Mouse (Mus musculus) CD8-positive naive resting alpha-beta T cell, adult 2 months (primary cell): ENCODE results near the gene Ralgapa2.

ENCODE experiments used
- DNase-seq, 2 experiments: peaks; one replicate each; pipeline ENCODE4 v3.0.0; 2022; ENCODE audit warnings: low read depth in 2 of 2, low spot score in 2 of 2

Ralgapa2 gene

GRCm38 (mm10) chr2:146511911-146512580 is at the start of gene Ralgapa2:
TSS of gene Ralgapa2 (minus strand) at chr2:146512344.
- DNase-seq = peak; percentile 98 to 99

- DNase-seq = no peak
These were observed 49.4 kb upstream of the Ralgapa2 start for GRCm38 (mm10) chr2:146561505-146561904.

- no peak for DNase-seq
These were observed 48.5 kb upstream of the Ralgapa2 start for GRCm38 (mm10) chr2:146560633-146561043.

- no peak for DNase-seq
These were observed 44.0 kb upstream of the Ralgapa2 start for GRCm38 (mm10) chr2:146556148-146556547.

- DNase-seq = no peak
These were observed 43.2 kb upstream of the Ralgapa2 start for GRCm38 (mm10) chr2:146555351-146555750.

GRCm38 (mm10) chr2:146553701-146554100 is 41.6 kb upstream of the Ralgapa2 start:
- DNase-seq = no peak

GRCm38 (mm10) chr2:146551818-146552217 is 39.7 kb upstream of the Ralgapa2 start:
- DNase-seq = no peak

GRCm38 (mm10) chr2:146549111-146549776 is 37.1 kb upstream of the Ralgapa2 start:
- no peak for DNase-seq

GRCm38 (mm10) chr2:146544155-146544814 is 32.1 kb upstream of the Ralgapa2 start:
- no peak for DNase-seq

GRCm38 (mm10) chr2:146533118-146533949 is 21.2 kb upstream of the Ralgapa2 start:
- DNase-seq = no peak

GRCm38 (mm10) chr2:146532493-146532892 is 20.3 kb upstream of the Ralgapa2 start:
- DNase-seq = no peak

- DNase-seq = no peak
These were observed 13.3 kb upstream of the Ralgapa2 start for GRCm38 (mm10) chr2:146525483-146525882.

GRCm38 (mm10) chr2:146524685-146525415 is 12.7 kb upstream of the Ralgapa2 start:
- DNase-seq = no peak

GRCm38 (mm10) chr2:146516894-146517293 is 4.8 kb upstream of the Ralgapa2 start:
- DNase-seq = no peak

GRCm38 (mm10) chr2:146515081-146515480 is 2.9 kb upstream of the Ralgapa2 start:
- no peak for DNase-seq

GRCm38 (mm10) chr2:146512581-146512920 is 407 bp upstream of the Ralgapa2 start:
- no peak for DNase-seq

GRCm38 (mm10) chr2:146511401-146511865 is 711 bp downstream of the Ralgapa2 start:
- peak; percentile 29 to 34 for DNase-seq

- DNase-seq = no peak
These were observed 1.4 kb downstream of the Ralgapa2 start for GRCm38 (mm10) chr2:146510780-146511179.

- DNase-seq = no peak
These were observed 9.4 kb downstream of the Ralgapa2 start for GRCm38 (mm10) chr2:146502578-146503311.

GRCm38 (mm10) chr2:146500067-146500466 is 12.1 kb downstream of the Ralgapa2 start:
- no peak for DNase-seq
